Mouse (Mus musculus): ENCODE data around the gene Il17d.

DNA sequence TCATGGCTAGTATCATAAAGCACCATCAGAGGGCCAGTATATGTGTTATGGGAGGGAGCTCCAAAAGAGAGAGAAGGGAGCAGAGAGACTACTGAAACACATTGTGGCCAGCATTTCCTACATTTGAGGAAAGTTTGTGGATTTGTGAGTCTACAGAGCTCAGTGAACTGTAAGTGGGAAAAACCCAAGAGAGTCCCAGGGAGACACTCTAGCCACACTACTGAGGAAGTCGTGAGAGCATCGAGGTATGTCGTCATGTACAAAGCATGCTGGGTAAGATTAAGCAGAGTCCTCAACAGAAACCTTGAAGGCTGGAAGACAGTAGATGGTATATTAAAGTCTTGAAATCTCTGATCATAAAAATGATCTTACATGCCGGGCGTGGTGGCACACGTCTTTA, 40.4 kb upstream of the Il17d start:
- TF ChIP-seq POLR2A (IDR thresholded peaks at IDR 0.05; ENCODE audit: borderline replicate concordance, insufficient read depth, low read length) (no peak), CTCF (IDR thresholded peaks at IDR 0.05; ENCODE audit: borderline replicate concordance, insufficient read depth, low read depth, low read length) (no peak)
